Mouse (Mus musculus): Measurements from ENCODE around the gene Gpalpp1.

The Gpalpp1 gene

DNA sequence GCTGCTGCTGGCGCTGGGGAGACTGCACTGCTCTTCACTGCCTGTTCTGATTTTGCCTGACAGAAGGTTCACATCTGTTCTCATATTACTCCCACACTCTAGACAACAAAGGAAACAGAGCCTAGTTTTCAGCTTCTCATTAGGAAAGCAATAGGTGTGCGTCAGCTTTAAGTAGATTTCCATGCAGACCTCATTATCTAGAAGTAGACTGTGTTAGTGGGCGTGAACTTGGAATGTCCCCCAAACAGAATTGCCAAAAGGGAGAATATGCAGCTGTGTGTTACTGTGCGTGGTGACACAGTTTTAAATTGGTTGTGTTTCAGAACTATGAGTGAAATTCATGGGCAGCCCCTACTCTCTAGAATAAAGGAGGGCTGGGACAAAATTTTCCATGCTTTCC, 9.9 kb upstream of the Gpalpp1 start:
- intact Hi-C loops (cut with DNase I), result loop anchor here (5.0 to 10.0 kb wide), 2 partner anchors 352 to 894 kb away; no protein-coding TSS in a partner anchor

DNA sequence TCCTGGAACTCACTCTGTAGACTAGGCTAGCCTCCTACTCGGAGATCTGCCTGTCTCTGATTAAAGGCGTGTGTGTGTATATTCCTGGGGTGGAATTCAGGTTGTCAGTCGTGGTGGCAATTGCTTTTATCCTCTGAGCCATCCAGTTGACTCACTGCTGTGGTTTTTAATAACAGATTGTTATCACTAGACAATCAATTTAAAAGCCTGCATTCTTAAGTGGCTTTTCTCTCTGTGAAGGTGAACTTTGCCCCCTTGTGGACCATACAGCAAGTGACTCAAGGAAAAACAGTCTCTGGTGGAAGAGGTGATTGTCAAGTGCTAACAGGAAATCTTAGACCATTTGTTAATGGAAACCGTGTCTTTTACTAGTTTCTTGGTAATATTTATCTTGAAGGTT, 8.4 kb upstream of the Gpalpp1 start:
- intact Hi-C loops (cut with DNase I), result no loop called here

DNA sequence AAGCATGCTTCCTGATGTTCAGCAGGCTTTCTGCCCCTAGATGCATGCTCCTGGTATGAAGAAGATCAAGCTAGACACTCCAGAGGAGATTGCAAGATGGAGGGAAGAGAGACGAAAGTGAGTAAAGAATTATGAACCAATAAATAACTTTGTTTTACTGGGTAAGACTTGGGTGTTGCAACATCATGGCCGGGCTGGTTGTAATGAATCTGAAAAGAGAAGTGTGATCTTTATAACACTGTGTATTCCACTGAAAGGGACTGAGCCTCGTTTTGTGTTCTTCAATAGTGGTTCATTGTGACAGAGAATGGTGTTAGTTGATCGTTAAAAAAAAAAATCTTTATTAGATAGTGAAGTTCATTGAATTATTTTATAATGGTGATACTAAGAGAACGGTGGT, 5.2 kb upstream of the Gpalpp1 start:
- intact Hi-C loops (cut with DNase I), result no loop called here

DNA sequence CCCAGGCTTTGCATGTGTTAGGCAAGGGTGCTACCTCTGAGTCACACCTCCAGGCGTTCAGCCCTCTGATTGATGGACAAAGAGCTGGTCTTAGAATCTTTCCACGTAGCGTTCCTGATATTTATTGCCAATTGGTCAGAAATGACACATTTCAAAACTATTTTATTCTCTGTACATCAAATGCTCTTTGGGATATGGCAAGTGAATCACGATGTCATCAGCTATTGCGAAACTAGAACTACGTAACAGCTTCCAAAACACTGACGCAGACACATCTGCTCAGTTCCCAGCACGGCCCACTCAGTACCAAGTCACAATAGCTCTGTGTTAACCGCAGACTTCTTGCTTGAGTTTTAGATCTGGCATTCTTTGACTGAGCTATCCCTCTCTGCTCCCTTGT, 11.0 kb downstream of the Gpalpp1 start:
- intact Hi-C loops (cut with DNase I), result no loop called here

DNA sequence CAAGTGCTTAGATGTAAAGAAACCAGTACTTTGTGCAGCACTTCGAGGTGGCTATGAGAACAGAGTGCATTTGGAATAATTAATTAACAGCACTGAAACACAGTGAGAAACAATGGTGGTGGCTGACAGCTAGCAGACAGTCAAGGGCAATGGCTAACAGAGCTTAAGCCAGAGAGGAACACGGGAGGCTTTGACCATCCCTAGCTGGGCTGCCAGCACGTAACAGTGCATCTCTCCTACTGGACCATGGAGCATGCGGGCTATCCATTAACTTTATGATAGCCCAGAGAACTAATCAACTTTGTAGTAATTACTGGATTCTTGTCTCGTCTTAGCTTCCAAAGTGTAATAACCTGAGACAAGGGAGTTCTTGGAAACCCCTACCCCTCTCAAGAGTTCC, 12.7 kb downstream of the Gpalpp1 start:
- intact Hi-C loops (cut with DNase I), result no loop called here

DNA sequence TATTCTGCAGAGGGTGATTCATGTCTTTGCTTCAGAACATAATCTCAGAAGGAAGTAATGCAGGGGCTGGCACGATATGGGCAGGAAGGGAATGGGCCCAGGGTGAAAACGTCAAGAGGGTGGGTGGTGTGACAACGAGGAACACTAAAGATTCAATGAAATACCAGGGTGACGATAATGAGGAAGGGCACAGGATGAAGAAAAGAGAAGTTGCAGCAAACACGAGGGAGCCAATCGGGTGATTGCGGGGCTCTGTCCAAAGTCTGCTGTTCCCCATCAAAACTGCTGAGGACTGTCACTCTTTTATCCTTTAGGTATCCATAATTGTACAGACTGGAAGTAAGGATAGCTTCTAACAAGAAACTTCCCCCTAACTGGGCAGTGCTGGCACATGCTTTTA, 13.3 kb downstream of the Gpalpp1 start:
- intact Hi-C loops (cut with DNase I), result no loop called here

DNA sequence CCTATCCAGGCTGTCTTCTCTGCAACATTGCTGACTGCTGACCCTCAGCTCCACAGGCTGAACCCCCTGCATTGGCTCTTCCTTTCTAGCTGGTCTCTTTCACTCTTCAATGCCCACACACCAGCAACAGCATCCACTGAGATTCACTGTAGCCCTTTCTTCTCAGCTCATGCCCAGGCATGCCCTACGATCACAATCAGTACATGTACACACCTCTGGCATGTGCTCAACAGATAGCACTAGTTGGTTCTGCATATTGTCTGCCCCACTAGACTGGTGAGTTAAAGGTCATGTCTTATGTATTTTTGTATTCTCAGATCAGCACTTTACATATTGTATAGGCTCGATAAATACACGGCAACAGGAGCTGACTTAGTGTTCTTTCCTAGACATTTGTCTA, 26.4 kb downstream of the Gpalpp1 start:
- intact Hi-C loops (cut with DNase I), result no loop called here

DNA sequence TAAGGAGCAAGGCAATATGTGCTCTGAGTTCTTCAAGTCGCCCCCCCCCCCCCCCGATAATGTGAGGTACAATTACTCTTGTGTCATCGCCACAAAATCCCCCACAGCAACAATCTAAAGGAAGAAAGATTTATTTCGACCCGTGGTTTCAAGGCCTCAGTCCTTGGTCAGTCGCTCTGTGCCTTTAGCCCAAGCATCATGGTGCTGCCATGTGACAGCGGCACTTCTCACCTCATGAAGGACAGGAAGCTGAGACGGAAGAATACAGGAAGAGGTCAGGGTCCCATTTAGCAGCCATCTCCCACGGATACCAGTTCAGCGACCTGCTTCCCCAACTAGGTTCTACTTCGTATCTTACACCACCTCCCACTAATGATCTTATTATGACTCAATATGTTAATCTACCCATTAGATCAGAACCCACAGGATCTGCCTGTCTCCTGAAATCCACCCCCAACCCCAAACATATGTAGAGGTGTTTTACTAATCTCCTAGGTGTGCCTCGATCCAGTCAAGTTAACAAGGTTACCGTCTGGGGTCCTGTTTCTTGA, 28.4 kb downstream of the Gpalpp1 start:
- intact Hi-C loops (cut with DNase I), result no loop called here

DNA sequence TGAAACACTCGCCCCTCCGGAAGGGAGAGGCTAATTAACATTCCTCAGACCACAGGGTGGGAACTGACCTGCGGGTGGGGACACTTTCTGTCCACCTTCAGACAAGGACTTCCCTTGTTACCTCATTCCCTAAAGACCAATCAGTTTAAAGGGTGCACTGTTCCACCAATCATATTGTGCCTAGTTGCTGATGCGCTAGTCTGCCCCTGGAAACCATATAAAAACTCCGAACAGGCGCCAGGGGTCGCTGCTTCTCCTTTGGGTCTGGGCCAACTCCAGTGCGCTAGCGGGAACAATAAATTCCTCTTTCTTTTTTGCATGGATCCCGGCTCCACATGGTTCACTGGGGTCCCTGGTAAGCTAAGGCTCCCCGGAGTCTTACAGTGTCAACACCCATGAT, 29.1 kb downstream of the Gpalpp1 start:
- intact Hi-C loops (cut with DNase I), result no loop called here

DNA sequence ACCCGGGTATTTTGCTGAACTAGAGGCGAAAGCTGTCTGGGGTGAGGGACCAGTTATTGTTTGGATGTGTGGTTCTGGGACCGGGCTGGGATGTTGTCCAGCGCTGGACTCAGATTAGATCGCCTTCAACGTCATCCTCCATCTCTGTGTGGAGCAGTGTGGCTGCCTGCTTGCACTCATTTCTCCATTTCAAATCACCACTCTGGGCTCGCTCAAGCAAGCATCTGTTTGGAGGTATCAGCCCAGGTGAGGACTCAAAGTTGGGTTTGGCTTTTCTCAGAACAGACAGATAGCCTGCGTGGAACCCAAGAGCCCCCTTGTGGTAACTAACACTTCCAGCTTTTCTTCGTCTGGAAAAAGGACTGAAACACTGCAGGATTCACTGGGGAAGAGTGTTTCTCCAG, 33.5 kb downstream of the Gpalpp1 start:
- intact Hi-C loops (cut with DNase I), result no loop called here

DNA sequence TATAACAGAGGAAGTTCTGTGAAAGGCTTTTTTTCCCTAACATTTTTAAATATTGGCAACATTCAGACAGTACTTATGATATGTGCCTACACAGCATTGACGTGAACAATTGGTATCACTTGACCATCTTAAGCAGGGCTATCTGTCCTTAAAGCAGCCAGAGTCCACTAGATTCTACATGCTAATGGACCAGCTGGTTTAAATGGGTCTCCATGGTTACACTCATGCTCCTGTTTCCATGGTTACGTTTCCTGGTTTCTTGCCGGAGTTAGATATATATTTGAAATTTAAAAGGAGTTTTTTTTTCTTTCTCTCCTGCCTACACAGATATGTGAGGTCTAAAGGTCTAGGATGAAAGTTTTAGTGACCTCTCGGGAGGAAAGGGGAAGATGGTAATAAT, 34.0 kb downstream of the Gpalpp1 start:
- intact Hi-C loops (cut with DNase I), result no loop called here

DNA sequence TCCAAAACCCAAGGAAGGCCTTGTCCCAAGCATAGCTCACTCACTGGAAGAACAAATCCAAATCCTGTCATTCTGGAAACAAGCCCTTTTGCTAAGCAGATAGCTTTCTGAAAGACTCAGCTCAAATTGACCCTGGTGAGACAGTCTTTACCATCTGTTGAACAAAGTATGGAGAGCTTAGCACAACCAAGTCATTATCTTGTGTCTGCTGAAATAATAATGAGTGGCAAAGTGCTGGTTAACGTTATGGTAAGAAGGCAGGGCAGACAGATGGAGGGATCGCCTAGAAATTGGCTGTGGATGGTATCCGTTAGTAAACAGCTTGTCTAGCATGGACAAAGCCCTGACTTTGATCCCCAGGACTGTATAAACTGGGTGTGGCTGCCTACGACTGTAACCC, 34.8 kb downstream of the Gpalpp1 start:
- intact Hi-C loops (cut with DNase I), result no loop called here

DNA sequence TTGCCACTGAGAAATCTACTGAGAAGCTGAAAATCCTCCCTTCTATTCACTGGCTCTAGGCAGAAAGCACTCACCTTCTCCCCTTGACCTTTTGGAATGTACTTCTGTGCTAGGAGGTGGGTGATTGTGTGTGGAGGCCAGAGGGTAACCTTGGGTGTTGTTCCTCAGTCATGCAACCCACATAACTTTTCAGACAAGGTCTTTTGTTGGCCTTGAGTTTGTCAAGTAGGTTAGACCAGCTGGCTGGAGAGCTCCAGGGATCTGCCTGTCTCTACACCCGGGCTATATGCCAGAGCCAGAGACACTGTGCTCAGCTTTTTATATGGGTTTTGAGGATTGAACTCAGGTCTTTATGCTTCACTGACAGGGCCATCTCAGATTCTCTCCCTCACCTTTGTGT, 36.4 kb downstream of the Gpalpp1 start:
- intact Hi-C loops (cut with DNase I), result no loop called here

DNA sequence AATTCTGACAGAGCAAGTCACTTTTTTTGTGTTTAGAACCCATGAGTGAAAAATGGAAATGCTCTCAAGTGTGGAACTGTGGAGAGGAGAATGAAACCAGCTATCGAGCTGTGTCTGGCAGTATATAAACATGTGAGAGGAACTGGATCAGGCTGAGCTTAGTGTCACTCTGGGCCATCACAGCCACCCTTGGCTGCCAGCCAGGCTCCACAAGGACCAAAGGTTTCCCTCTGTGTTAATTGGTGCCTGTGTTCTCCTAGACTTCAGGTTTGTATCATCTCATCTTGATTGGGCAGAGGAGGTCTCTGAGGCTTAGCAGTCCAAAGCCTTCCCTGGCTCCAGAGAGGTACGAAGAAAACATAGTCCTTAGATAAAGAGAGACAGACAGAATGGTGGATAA, 37.9 kb downstream of the Gpalpp1 start:
- intact Hi-C loops (cut with DNase I), result no loop called here

DNA sequence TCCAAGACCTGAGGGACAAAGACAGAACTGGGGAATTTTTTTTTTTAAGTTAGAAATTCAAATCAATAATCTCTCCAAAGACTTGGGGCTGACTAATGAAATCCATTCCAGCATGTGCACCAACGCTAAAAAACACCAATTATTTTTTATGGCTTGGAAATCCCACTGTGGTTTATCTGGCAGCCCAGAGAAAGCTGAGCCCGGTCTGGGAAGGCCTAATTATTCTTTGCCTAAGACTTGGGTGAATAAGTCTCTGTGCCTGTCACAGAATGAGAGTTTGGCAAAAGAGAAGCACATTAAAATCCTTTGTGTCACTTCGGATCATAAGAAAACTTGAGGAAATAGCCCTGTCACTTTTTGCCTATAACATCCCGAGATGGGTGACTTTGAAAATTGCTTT, 41.3 kb downstream of the Gpalpp1 start:
- intact Hi-C loops (cut with DNase I), result no loop called here

DNA sequence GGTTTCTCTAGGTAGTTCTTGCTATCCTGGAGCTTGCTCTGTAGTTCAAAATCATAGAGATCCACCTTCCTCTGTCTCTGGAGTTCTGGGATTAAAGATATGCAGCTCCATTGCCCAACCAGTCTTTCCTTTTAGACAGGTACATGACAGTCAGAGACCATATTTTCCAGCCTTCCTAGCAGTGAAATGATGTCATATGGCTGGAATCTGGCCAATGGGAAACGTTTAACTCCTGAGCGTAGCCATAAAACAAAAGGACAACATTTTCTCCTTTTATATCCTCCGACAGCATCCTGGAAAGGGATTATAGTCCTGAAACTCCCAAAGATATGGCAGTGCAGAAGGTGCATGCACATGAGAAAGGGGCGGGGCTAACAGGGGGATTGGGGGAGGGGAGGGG, 42.3 kb downstream of the Gpalpp1 start:
- intact Hi-C loops (cut with DNase I), result no loop called here

DNA sequence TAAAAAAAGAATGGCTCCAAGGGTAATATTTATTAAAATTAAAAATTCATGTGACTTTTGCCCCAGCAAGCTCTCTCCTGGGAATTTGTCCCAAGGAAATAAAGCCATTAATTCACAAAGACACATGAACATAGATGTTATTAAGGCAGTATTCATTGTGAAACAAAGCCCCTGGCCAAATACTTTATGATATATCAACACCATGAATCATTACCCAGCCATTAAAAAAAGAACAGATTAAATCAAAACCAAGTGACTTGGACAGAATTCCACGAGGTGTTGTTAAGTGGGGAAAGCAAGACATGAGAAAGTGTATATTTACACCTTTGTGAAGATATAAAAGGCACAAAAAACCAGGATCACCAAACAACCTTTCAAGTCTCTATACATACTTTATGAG, 43.3 kb downstream of the Gpalpp1 start:
- intact Hi-C loops (cut with DNase I), result no loop called here

DNA sequence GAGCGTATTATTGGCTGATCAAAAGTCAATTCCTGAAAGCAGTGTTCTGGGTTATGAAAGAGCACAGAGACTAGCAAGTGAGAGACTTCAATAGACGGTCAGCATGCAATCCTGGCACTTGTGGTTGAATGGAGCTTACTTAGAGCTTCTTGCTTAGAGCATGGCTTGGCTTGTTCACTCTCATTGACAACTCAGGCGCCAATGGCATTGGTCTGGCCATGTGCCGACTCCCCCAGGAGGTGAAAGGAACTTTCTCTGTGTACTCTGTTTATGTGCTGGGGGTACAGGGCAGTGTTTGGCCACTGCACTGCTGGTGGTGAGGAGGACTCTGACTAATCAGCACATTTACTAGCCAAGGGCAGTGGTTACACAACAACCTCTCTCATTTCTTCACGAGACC, 51.1 kb downstream of the Gpalpp1 start:
- intact Hi-C loops (cut with DNase I), result no loop called here

DNA sequence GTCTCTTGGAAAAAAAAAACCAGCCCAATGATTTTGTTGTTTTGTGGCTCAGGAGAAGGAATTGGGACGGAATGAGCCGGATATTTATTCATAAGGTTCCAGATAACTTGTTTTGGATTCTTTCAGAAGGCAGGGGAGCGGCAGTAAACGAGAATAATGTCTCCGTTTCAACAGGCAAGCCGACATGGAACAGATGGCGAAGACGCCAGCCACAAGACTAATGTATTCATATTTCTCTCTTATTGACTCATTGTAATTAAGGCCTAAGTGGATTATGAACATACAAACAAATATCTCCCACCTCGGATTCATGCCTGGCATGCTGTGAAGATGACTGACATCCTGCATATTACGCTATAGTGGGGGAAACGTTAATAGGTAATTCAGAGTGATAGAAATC, 56.8 kb downstream of the Gpalpp1 start:
- intact Hi-C loops (cut with DNase I), result no loop called here

DNA sequence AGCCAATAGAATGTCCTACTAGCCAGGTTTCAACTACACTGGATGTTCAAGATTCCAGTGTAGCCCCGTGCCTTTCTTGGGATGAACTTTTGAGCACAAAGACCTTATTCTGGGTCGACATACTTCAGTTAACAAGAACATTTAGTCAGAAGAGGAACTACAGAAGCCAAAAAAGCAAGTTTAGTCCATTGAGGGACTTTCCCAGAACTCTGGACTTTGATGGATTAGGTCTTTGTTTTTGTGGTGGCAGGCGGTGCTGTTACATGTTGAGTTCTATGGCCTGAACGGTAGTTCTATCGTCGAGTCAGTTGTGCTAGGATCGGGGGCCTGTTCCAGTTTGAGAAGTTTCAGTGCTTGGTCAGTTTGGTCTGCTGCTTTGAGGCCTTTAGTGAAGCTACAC, 58.6 kb downstream of the Gpalpp1 start:
- intact Hi-C loops (cut with DNase I), result no loop called here

DNA sequence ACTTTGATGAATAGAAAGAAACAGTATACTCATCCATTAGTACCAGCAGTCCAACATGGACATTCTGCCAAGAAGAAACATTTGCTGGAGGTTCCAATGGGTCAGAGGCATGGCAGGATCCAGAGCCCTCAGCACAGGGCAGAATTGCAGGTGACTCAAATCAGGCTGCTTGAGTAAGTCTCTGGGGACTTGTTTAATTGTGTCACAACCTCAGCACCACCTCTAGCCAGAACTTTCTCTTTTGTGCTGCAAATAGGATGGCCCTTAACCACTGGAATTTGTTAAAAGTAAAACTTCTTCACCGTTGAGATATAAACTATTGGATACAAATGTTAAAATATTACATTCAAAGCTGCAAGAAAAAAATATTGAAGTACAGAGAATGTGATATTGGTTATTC, 64.8 kb downstream of the Gpalpp1 start:
- intact Hi-C loops (cut with DNase I), result no loop called here

DNA sequence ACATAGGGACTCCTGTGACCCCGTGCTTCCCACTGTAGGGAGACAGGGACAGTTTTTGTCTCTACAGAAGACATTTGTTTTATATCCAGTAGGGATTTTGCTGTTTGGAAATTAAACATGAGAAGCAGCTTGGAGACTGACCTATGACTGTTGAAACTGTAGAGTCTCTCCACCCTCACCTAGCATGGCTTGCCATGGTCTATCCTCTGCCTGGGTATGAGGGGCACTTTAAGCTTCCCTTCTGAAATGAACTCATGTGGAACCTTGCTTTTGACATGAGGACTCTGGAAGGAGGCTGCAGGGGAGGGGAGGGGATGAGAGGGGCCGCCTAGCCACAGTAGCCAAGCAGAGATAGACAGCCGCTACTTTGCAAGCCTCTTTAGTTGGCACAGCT, 66.4 kb downstream of the Gpalpp1 start:
- intact Hi-C loops (cut with DNase I), result no loop called here

DNA sequence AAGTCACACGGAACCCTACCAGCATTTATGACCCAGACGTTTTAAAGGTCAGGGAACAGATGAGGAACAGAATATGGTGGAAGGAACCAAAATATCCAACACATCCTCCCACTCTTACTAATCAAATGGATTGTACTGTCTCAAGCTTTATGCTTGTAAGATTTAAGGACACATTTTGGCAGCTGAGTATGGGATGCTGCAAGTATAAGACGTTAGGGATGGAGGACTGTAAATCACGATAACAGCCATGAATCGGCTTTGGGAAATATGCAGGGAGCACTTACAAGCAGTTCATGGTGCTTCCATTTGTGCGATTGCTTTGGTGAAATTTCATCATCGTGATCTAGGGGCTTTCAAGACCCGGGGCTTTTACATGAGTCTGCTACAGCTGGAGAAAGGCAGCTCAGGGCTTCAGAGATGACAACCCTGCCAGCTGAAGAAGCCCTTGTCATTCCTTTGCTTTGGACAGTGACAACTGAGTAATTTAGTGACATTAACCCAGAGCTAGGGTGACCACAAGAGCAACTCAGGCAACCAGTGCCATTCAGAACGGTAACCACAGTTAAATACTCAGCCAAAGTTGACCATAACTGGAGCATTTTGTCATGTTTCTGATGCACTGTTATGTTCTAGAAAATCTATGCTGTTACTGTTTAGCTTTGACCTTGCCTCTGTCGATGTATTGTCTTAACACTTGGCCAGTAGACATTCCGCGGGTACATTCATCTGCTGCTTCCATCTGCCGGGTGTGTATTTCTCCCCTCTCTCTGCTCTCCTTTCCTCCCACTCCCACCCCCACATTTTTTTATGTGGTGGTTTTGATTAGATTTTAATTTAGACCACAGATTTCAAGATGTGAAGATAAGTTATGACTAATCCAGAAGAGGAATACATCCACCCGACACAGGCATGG, 67.1 kb downstream of the Gpalpp1 start:
- intact Hi-C loops (cut with DNase I), result no loop called here

Measured in adrenal gland (tissue).